Mouse (Mus musculus) heart, adult 9 months (tissue): ENCODE results near the gene Snapc3.

Experiments used
- DNase-seq, 2 experiments: peaks; one replicate each; pipeline ENCODE4 v3.0.0; 2022; ENCODE audit warnings: low spot score in 2 of 2

Gene Snapc3

DNA sequence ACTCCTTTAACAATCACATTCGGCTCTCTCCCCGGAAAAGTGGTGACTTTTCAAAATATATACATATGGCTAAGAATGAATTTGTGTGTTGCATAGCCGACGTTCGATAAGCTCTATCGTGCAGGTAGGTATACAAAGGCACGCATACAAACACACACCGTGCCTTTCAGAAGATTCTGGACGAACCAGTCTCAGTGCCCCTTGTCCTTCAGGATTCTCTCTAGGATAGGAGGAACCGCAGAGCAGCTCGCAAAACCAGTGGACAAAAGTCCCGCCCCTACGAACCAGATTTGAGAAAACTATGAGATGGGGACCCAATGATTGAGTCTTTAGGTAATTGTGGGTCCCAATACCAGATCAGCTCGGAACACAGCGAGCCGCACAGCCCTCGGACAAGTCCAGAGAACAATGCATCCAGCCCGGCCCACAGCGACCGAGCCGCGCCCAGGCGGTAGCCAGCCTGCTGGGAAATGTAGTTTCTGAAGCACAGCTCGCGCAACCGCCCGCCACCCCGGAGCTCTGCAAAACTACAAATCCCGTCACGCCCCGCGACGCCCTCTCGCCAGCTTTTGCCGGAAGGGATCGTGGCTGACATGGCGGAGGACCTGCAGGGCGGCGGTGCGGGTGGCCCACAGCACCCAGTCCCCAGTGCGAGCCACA is at the start of gene Snapc3:
TSS of gene Snapc3 (plus strand) at position 565 of the 660 bp plus-strand sequence.
- peak; percentile 95 to 96 for DNase-seq

DNA sequence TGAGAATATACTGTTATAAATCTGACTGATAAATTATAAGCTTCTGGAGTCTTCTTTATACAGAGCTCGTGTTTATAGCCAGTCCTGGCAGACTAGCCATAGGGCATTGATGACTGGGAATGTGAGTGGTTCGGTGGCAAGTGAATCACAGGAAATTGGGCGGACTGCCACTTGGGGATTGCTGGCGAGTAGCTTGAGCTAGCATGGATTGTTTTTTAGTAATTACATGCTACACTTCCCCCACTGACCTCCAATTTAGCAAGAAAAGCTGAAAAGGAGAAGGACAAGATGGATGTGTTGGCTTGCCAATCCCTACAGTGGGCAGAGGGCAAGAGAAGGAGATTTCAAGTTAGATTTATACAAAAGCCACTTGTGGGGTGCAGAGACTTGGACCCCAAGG is 44.1 kb upstream of the Snapc3 start:
- no peak for DNase-seq

DNA sequence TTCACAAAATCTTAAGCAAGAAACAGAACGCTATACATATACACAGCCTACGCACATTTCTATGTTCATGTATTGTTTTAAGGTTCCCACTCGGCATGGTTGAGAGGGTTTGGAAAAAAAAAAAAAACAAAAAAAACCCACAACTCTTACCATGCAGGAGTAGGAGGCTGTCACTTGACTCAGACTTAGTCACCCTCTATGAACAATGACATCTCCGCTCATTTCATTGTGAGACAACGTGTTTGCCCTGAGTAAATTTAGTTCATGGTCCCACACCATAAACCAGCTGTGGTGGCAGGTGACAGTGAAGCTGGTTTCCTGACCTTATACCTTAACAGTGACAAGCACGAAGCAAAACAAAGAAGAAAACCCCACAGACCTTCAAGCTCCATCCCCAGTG is 41.9 kb upstream of the Snapc3 start:
- no peak for DNase-seq

DNA sequence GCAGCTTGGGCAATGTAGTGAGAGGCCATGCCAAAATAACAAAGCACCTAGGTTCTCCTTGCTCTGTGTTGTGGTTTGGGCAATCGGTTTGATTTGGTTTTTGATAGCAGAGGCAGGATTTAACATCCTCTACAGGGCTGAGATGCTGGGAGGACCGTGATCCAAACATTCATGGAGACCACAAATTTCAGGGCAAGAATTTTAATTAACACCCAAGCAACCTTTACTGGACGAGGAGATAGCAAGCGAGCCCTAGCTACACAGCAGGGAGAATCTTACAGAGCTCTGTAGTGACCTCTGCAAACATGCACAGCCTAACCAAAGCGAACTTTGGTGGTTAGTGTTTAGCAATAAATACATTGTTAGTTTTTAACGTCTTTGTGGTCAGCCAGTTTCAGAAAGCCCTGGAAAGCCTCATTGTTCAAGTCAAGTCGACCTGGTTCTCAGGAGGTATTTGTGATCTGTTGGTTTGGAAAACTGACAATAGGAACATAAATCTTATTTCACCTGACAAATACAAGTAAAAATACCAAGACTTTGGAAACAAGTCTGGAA is 41.0 kb upstream of the Snapc3 start:
- no peak for DNase-seq

DNA sequence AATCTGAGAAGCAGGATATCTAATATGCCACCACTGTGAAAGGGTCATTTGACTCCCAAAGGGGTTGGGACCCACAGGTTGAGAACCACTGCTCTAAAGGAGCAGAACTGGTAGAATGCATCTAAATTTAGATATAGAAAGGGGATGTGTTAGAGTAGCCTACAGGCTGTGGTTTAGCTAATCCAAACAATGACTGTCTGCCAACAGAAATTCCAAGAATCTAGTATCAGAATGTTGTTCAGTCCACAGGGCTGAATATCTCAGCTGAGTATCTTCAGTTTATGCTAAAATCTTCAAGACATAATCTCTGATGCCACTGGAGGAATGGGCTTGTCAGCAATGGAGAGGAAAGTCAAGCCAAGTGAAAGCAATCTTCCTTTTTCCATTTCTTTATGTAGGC is 38.5 kb upstream of the Snapc3 start:
- DNase-seq, result no peak

DNA sequence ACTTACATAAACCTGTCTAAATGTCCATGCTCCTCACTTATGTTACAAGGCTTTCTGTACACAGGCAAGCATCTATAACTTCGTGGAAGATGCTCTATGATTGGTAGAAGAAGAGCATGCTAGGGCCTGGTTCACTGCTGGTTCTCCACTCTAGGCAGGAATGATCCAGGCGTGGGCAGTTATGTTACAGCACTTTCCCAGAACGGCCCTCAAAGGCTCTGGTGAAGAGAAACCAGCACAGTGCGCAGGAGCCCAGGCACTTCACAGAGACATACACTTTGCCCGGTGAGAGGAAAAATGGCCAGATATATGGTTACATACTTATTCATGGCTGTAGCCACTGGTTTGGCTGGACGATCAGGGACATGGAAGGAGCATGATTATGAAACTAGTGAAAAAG is 37.8 kb upstream of the Snapc3 start:
- no peak for DNase-seq

DNA sequence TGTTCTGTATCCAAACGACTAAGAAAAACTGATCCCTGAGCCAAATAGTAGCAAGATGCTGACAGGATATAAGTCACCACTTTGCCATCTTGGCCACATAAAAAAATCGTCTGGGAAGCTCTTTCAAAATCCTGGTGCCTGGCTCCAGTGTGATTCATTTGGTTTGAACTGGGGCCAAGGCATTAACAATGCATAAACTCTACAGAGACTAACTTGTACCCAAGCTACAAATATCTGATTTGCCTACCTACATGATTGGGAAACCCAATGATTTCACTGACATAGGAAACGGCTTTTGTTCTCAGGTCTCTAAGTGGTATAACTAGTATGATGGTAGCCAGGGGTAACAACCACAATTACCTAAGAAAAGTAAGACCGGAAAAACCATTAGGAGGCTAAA is 37.3 kb upstream of the Snapc3 start:
- DNase-seq, result no peak

DNA sequence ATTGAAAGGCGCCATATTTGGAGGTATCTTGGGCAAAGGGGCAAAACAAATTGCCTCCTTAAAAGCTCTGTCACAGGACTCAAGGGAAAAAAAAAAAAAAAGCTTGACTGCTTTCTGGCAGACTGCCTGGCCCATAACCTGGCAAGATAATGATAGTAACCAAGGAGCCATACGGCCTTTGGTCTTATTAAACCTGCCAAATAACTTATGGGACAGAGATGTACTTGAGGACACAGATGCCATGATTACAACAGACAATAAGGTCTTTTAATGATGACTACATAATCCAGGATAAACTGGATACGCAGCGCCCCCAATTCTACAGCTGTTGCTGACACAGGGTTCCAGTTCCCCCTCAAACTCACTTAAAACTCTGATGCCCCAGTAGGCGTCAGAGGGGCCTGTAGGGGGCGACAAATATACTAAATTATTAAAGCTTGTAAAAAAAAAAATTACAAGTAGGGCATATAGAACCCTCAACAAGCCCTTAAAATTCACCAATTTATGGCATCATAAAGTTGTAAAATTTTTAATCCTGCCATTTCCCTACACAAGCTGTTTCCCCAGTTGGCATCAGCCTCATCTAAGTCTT is 33.5 kb upstream of the Snapc3 start:
- peak in 1 of 2 experiments; percentile 29 for DNase-seq

DNA sequence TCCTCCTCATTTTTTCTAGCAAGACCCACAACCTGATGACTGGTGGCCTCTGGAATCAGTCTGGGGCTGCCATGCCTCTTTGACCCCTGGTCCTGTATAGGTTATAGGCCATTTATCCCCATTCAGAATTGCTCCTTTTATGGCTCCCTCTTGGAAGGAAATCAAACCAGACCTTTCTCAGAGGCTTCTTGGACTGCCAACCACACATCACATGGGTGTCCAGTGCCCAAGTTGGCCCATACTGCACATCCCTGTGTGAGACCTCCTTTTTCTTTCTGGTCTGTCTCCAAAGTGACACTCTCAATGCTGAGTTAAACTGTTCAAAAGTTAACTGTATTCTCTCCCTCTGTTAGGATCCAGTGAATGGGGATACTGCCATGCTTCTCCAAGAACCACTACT is 32.4 kb upstream of the Snapc3 start:
- DNase-seq, result no peak

DNA sequence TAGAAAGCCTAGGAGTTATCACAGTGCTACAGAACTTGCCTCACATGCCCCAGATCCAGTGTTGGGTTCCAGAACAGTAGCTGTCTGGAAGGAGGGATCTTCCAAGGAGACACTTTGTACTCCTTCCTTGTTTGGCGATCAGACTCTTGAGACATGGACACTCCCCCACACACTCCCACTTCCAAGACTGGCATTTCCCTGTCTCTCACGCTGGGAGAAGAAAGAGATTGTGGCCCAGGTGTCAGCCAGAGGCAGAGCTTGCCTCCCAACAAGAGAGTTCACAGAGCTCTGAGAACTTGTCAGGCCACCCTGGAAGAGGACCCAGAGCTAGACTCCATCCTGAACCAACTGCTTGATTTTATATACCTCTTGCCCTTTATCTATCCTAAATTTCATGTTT is 27.0 kb upstream of the Snapc3 start:
- no peak for DNase-seq

DNA sequence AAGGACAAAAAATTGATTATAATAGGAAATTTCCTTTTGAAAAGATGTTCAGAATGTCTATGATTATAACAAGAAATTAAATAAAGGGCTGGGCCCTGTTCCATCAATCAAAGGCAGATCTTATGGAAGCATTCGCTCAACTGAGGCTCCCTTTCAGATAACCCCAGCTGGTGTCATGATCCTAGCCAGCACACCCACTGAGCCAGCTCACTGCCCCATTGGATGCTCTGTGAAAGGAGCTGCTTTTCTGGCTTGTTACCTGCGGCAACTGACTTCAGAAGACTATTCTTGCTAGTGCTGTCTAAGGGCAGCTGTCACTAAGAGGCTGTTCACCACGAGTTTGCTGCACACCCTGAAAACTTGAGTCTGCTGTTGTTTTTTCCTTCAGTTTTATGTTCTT is 25.6 kb upstream of the Snapc3 start:
- DNase-seq, result no peak

DNA sequence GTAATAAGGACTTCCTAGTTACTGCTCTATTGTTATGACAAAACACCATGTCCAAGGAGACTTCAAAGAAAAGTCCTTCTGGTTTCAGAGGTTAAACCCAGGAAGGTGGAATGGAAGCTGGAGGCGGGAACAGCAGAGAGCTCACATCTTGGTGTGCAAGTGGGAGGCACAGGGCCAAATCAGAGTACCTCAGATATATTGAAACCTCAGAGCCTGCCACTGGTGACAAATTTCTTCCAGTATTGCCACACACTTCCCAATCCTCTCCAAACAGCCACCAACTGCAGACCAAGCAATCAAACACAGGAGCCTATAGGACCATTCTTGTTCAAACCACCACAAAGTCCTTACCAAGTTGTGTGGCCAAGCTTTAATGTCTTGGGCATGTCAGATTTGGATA is 23.8 kb upstream of the Snapc3 start:
- no peak for DNase-seq

DNA sequence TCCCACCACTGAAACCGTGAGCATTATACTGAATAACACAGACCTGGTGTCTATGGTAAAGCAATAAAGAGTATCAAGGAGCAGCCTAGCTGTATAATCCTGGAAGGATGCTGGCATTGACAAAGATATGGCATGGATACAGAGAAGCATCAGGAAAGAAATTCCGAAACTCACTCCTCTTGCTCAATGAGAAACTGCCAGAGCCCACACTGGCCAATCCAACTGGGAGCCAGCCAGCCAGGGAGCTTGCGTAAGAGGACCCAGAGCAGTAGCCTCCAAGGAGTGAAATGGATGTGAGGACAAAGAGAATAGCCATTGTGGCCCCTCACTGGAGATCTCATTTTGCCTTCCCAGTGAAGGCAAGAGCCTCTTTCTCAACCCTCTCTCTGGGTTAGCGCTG is 21.2 kb upstream of the Snapc3 start:
- peak; percentile 62 to 76 for DNase-seq

DNA sequence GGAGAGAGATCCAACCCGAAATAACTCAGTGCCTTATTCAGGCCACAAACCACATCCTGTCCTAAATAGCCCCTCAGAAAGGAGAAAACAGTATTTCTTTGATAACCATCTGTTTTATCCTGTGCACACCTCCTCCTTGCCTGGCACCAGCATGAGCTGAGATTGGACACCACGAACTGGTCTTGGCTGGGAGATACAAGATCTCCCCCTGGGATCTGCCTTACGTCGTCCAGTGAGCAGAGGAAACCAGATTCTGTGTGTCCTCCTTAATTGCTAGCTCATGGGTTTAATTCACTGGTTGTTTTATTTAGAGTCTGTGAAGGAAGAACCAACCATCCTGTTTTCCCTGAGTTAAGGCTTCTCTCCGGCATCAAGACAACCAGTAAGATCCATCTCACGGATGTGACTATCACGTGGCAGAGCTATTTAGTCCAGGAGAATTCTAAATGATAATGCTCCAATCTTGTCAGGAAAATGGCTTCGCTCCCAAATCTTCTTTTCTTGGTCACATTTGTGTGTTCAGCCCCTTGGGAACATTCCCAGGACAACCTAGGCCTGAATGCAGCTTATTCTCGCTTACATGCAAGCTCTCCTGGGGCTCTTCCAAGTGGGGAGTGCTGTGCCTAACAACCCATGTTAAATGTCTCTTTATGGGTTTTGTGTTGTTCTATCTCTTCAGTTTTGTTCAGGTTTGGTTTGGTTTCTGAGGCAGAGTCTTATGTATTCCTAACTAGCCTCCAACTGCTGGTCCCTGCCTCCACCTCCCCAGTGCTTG is 20.3 kb upstream of the Snapc3 start:
- DNase-seq, result no peak

DNA sequence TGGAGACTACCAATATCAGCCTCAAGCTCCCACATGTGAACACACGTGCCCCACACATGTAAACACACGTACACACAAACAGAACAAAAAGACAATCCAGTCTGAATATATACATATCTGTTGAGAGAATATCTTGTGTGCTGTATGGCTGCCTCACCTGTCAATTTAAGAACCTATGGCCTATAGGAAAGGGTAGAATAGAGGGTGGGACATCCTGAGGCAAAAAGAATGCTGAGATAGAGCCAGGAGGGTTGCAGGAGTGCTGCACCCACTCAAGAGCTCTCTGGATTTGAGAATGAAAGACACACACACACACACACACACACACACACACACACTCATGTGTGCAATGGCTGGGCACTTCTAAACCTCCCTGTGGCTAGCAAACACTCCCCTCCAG is 19.0 kb upstream of the Snapc3 start:
- no peak for DNase-seq

DNA sequence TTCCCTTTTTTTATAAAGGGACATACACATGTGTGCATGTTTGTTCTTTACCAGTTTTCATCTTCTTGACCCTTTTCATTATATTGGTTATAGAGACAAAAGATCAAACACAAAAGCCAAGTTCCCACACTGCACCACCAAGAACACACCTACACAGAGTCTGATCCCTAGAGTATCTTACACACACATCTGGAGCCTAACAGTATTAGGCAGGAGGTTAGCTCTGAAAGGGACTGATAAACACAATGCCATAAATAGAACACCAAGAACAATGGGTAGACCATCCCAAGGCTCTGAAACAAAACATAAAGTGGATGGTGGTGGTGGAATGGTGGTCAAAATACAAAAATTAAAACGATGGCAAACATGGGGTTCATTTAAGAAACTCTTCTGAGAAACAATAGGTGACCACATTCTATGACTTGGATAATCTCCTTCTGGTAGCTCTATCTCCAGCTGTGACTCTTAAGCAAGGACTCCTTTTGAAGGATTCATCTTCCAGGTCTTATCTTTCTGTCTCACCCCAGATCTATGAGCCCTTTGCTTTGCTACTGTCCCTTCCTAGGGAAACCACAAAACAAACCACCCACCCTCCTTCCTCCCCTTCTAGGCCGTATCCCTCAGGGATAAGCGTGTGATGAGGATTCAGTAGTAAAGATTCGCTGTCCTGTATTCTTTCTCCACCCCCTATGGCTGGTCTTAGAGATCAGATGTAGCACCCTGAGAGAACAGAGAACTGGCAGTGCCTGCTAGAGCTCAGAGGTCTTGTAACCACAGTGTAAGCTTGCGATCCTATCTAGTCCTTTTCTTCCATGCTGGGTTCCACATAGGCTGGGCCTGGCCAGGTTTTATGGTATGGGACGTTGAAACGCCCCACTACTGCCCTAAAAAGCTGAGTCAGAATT is 16.6 kb upstream of the Snapc3 start:
- no peak for DNase-seq

DNA sequence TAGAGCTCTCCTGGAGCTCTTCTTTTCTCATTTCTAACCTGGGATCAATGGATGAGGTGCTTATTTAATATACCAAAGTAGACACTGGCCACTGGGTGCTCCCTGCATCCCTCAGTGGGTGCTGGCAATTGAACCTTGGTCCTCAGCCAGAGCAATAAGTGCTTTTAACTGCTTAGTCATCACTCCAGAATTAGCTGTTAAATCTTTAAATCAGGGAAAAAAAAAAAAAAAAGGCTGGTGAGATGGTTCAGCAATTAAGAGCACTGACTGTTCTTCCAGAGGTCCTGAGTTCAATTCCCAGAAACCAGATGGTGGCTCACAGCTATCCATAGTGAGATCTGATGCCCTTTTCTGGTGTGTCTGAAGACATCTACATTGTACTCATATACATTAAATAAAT is 15.8 kb upstream of the Snapc3 start:
- DNase-seq, result no peak

DNA sequence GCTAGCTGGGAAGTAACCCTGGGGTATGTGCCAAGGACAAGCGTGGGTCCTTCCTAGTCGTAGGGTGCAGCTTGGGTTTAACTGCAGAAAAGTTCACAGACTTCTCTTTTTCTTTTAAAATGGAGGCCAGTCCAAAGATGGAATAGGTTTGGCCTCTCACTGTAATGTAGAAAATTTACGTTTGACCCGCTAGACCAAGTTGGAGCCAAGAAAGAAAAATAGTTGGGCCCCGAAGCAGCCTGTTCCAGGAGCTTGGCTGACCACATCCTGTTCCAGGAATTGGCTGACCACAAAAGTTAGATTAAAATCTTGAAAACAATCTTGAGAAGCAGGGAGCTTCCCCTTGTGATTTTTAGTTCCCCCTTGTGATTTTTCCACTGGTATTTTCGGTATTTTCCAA is 9.8 kb upstream of the Snapc3 start:
- DNase-seq, result no peak

DNA sequence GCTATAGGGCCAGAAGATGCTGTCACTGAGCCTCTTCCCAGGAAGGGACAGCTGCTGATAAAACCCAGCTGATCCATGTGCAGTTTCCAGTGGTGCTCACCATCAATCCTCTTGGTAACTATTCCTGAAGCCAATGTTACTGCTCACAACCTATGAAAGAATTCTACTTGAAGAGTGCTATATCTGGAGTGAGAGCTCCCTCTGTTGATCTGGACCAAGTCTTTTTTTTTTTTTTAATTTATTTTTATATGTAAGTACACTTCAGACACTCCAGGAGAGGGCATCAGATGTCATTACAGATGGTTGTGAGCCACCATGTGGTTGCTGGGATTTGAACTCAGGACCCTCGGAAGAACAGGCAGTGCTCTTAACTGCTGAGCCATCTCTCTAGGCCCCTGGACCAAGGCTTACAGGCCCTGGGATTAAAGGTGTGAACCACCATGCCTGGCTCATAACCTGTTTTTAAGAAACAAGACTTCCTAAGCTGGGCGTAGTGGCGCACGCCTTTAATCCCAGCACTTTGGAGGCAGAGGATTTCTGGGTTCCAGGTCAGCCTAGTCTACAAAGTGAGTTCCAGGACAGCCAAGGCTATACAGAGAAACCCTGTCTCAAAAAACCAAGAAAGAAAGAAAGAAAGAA is 7.5 kb upstream of the Snapc3 start:
- peak in 1 of 2 experiments; percentile 10 for DNase-seq

DNA sequence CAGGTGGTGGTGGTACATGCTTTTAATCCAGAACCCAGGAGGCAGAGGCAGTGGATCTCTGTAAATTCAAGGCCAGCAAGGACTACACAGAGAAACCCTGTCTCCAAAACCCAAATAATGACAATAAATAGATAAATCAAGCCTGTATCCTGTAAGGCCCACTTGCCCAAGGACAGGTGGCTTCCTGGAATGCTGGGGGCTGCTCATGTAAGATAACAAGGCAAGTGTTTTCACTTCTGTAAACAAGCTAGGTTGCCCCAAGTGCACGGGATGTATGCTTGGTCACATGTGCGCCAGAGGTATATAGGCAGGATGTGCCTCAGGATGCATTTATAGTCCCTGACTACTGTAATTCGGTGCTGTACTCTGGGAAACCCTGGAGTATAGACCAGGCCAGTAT is 5.5 kb upstream of the Snapc3 start:
- no peak for DNase-seq

DNA sequence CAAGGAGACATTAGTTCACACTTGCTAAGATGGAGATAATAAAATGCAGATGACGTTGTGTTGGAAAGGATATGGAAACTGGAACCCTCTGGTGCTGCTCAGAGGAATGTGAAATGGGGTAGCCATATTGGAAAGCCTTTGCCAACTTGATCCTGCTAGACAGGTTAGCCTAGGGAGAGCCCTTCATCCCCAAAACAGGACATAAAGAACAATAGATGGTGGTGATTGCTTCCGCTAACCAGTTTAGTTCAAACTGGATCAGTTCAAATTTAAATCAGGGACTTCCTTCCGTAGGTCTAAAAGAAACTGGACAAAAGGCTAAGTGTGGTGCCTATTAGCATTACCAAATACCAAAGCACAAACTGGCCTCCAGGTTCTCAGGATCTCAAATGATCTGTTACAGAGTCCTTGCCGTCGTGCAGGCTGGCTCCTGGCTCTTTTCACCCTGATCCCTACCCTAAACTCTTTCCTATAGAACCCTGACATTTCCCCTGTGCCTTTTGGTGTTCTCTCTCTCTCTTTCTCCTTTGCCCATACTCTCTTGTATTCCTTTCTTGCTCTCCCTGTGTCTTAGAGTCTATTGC is 3.2 kb upstream of the Snapc3 start:
- DNase-seq, result no peak
